In genomic region chr5:115143552-115143951, GRCm38 (mm10) we compare ENCODE assay signal across 18 mouse cellular contexts. TPM values are rescaled to one million over a fixed set of nuclear protein-coding genes. Genes with fewer than 3 reads are reported as not detected.
DNase-seq lines count a peak whose midpoint lies in the region; ATAC-seq and TF ChIP-seq lines count a peak whose summit lies in the region.
"Had no signal": no experiment of that assay in that cellular context is flagged by ENCODE, and none has a peak within 500 bp of the region (broad histone marks: within the 10 kb centered on the region; RNA-seq: fewer than 3 reads in every experiment).

No protein-coding gene starts in this region.

- H3K4me1 ChIP-seq in forebrain, embryonic 14.5 days (ENCODE audit: control insufficient read depth, insufficient read depth, low read length) = no peaks in the 10 kb centered on the region; the same call in none of the 2 replicates
- H3K4me1 ChIP-seq in forebrain, embryonic 13.5 days = 0 out of 2 replicates have a peak, but pooled peaks cover 9% of the 10 kb centered on the region
- H3K4me1 ChIP-seq: embryonic facial prominence, embryonic 12.5 days; liver, embryonic 12.5 days; stomach, embryonic 15.5 days had no signal

- WGBS in forebrain, embryonic 14.5 days = 70% methylated on average over 10 of the region's 10 CpGs
- WGBS in forebrain, embryonic 13.5 days = 71% methylated on average over 10 of the region's 10 CpGs

- peak overlapping the region; percentile 9; the same call in 1 of the 2 replicates for H3K9ac ChIP-seq in forebrain, embryonic 14.5 days (ENCODE audit: low read length)
- no peak overlapping the region for H3K9ac ChIP-seq in forebrain, embryonic 13.5 days
- H3K9ac ChIP-seq: embryonic facial prominence, embryonic 12.5 days; heart, embryonic 13.5 days; liver, embryonic 12.5 days; midbrain, embryonic 12.5 days; stomach, embryonic 15.5 days had no signal

- H3K9me3 ChIP-seq in forebrain, embryonic 14.5 days (replicated peaks; ENCODE audit: control insufficient read depth, low read length) = no peaks in the 10 kb centered on the region
- H3K9me3 ChIP-seq in forebrain, embryonic 13.5 days (replicated peaks) = no peaks in the 10 kb centered on the region
- H3K9me3 ChIP-seq: embryonic facial prominence, embryonic 12.5 days; heart, embryonic 13.5 days; liver, embryonic 12.5 days; midbrain, embryonic 12.5 days; stomach, embryonic 15.5 days had no signal

- peak; percentile 72 for DNase-seq in forebrain, embryonic 14.5 days (ENCODE audit: low spot score)
- DNase-seq in layer of hippocampus, adult 2 months (ENCODE audit: low spot score in 2 of 2) = peak in 1 of 2 experiments; percentile 47
- no peak for DNase-seq in layer of hippocampus, adult 11-12 months (ENCODE audit: low spot score)
- peak; percentile 75 for DNase-seq in brain, adult 2 months (ENCODE audit: low read depth, low spot score)
- peak; percentile 43 for DNase-seq in gastrocnemius, postnatal 10 days
- no peak for DNase-seq in urinary bladder, postnatal 4 days (ENCODE audit: low spot score in 2 of 2)
- DNase-seq in ovary, postnatal 14 days (ENCODE audit: low spot score) = no peak
- DNase-seq: lung, postnatal 10 days; right cerebral cortex, postnatal 14 days; thymus, postnatal 4 days had no signal

- no peaks in the 10 kb centered on the region for H3K27me3 ChIP-seq in forebrain, embryonic 14.5 days (replicated peaks; ENCODE audit: control insufficient read depth, insufficient read depth, low read length)
- no peaks in the 10 kb centered on the region for H3K27me3 ChIP-seq in forebrain, embryonic 13.5 days
- H3K27me3 ChIP-seq: embryonic facial prominence, embryonic 12.5 days; heart, embryonic 13.5 days; midbrain, embryonic 12.5 days; stomach, embryonic 15.5 days had no signal

- no peak overlapping the region for H3K27ac ChIP-seq in forebrain, embryonic 14.5 days (ENCODE audit: low read depth, low read length)
- H3K27ac ChIP-seq in forebrain, embryonic 13.5 days = no peak overlapping the region
- H3K27ac ChIP-seq in layer of hippocampus, adult 2 months = peak overlapping the region; percentile 71
- H3K27ac ChIP-seq: embryonic facial prominence, embryonic 12.5 days; heart, embryonic 13.5 days; liver, embryonic 12.5 days; midbrain, embryonic 12.5 days; stomach, embryonic 15.5 days had no signal

- peak; percentile 58; the same call in 1 of the 2 replicates for ATAC-seq in forebrain, embryonic 14.5 days
- no peak for ATAC-seq in forebrain, embryonic 13.5 days
- ATAC-seq: liver, embryonic 12.5 days had no signal

- TF ChIP-seq CTCF in layer of hippocampus, adult 2 months (conservative IDR thresholded peaks at IDR 0.05) = no peak

- no peak overlapping the region for H3K4me2 ChIP-seq in forebrain, embryonic 14.5 days (ENCODE audit: low read length)
- H3K4me2 ChIP-seq in forebrain, embryonic 13.5 days = no peak overlapping the region
- H3K4me2 ChIP-seq: embryonic facial prominence, embryonic 12.5 days; heart, embryonic 13.5 days; liver, embryonic 12.5 days; midbrain, embryonic 12.5 days; stomach, embryonic 15.5 days had no signal

- no peak overlapping the region for H3K4me3 ChIP-seq in forebrain, embryonic 14.5 days (ENCODE audit: low read depth, low read length)
- no peak overlapping the region for H3K4me3 ChIP-seq in forebrain, embryonic 13.5 days
- H3K4me3 ChIP-seq in layer of hippocampus, adult 2 months = no peak overlapping the region
- H3K4me3 ChIP-seq: embryonic facial prominence, embryonic 12.5 days; heart, embryonic 13.5 days; liver, embryonic 12.5 days; midbrain, embryonic 12.5 days; stomach, embryonic 15.5 days had no signal

- peaks cover 37% of the 10 kb centered on the region for H3K36me3 ChIP-seq in forebrain, embryonic 14.5 days (ENCODE audit: control insufficient read depth, insufficient read depth, low read length)
- peaks cover 44% of the 10 kb centered on the region for H3K36me3 ChIP-seq in forebrain, embryonic 13.5 days (ENCODE audit: poor library complexity, severe bottlenecking)

RNA-seq across cellular contexts. Expression of gene Unc119b, which starts 8.8 kb away (rescaled TPM):
- polyA plus RNA-seq in forebrain, embryonic 14.5 days (2014; fragmentation: Nextera tagmentation; extraction: Ambion mirVana) = 35.4 and 37.8 TPM in 2 replicates
- polyA plus RNA-seq in forebrain, embryonic 13.5 days (2015; fragmentation: Nextera tagmentation; extraction: Ambion mirVana) = 44.8 and 49.9 TPM in 2 replicates
- 10 to 100 TPM; 25.9 to 28.0 TPM for total RNA-seq in layer of hippocampus, adult 2 months (2021)
- 10 to 100 TPM; 13.4 to 18.5 TPM for total RNA-seq in gastrocnemius, postnatal 10 days (2021)

RNA-seq across cellular contexts. Expression of gene Mlec, which starts 14.4 kb away (rescaled TPM):
- 11.4 and 12.5 TPM in 2 replicates for polyA plus RNA-seq in forebrain, embryonic 14.5 days (2014; fragmentation: Nextera tagmentation; extraction: Ambion mirVana)
- 23.5 and 25.9 TPM in 2 replicates for polyA plus RNA-seq in forebrain, embryonic 13.5 days (2015; fragmentation: Nextera tagmentation; extraction: Ambion mirVana)
- total RNA-seq in layer of hippocampus, adult 2 months (2021) = 10 to 100 TPM; 75.7 to 84.7 TPM
- 100 to 1,000 TPM; 231 to 235 TPM for total RNA-seq in gastrocnemius, postnatal 10 days (2021)

RNA-seq across cellular contexts. Expression of gene Acads, which starts 24.4 kb away (rescaled TPM):
- polyA plus RNA-seq in forebrain, embryonic 14.5 days (2014; fragmentation: Nextera tagmentation; extraction: Ambion mirVana) = 17.7 and 18.8 TPM in 2 replicates
- polyA plus RNA-seq in forebrain, embryonic 13.5 days (2015; fragmentation: Nextera tagmentation; extraction: Ambion mirVana) = 27.7 and 28.6 TPM in 2 replicates
- total RNA-seq in layer of hippocampus, adult 2 months (2021) = 1 to 10 TPM; 6.5 to 7.3 TPM
- 10 to 100 TPM; 53.8 to 67.7 TPM for total RNA-seq in gastrocnemius, postnatal 10 days (2021)

RNA-seq across cellular contexts. Expression of gene Gm10401, which starts 45.5 kb away (rescaled TPM):
- 39.4 and 50.4 TPM in 2 replicates for polyA plus RNA-seq in forebrain, embryonic 14.5 days (2014; fragmentation: Nextera tagmentation; extraction: Ambion mirVana)
- 38.4 and 40.9 TPM in 2 replicates for polyA plus RNA-seq in forebrain, embryonic 13.5 days (2015; fragmentation: Nextera tagmentation; extraction: Ambion mirVana)
- not detected for total RNA-seq in layer of hippocampus, adult 2 months (2021)
- not detected for total RNA-seq in gastrocnemius, postnatal 10 days (2021)
- total RNA-seq: layer of hippocampus, postnatal 25 days; neutrophil, adult 5-6 weeks had no signal

RNA-seq across cellular contexts. Expression of gene Cabp1, which starts 50.6 kb away (rescaled TPM):
- 7.1 and 10.1 TPM in 2 replicates for polyA plus RNA-seq in forebrain, embryonic 14.5 days (2014; fragmentation: Nextera tagmentation; extraction: Ambion mirVana)
- polyA plus RNA-seq in forebrain, embryonic 13.5 days (2015; fragmentation: Nextera tagmentation; extraction: Ambion mirVana) = 5.7 and 12.6 TPM in 2 replicates
- total RNA-seq in layer of hippocampus, adult 2 months (2021) = 100 to 1,000 TPM; 124 to 129 TPM
- total RNA-seq in gastrocnemius, postnatal 10 days (2021) = 1 to 10 TPM; 2.1 to 4.5 TPM
- total RNA-seq: neutrophil, adult 5-6 weeks had no signal

Comparison
In these comparisons a context has a peak if more than half of its experiments do, and no peak if none do; other contexts are left out.
1. DNase-seq: peak in forebrain, embryonic 14.5 days (single experiment), brain, adult 2 months (single experiment) and gastrocnemius, postnatal 10 days (single experiment); none in layer of hippocampus, adult 11-12 months (single experiment), urinary bladder, postnatal 4 days (0 of 2) and ovary, postnatal 14 days (single experiment).
2. RNA of gene Acads, which starts 24.4 kb away (total RNA-seq): 53.8 to 67.7 TPM in gastrocnemius, postnatal 10 days; 6.5 to 7.3 TPM in layer of hippocampus, adult 2 months; every median in the first group is over 4 times any median in the second.